Mouse (Mus musculus) lung, postnatal 0 days (tissue): ENCODE measurements around the gene Rheb.

Experiments
- CTCF ChIP-seq: IDR thresholded peaks from 2 replicates; pipeline ENCODE4 v1.5.1; 2016; ENCODE audit warnings: antibody characterized with exemption, mild to moderate bottlenecking
- EP300 ChIP-seq: IDR thresholded peaks from 2 replicates; pipeline ENCODE4 v1.6.1; 2016; ENCODE audit warnings: antibody characterized with exemption, mild to moderate bottlenecking, control low read depth

DNA sequence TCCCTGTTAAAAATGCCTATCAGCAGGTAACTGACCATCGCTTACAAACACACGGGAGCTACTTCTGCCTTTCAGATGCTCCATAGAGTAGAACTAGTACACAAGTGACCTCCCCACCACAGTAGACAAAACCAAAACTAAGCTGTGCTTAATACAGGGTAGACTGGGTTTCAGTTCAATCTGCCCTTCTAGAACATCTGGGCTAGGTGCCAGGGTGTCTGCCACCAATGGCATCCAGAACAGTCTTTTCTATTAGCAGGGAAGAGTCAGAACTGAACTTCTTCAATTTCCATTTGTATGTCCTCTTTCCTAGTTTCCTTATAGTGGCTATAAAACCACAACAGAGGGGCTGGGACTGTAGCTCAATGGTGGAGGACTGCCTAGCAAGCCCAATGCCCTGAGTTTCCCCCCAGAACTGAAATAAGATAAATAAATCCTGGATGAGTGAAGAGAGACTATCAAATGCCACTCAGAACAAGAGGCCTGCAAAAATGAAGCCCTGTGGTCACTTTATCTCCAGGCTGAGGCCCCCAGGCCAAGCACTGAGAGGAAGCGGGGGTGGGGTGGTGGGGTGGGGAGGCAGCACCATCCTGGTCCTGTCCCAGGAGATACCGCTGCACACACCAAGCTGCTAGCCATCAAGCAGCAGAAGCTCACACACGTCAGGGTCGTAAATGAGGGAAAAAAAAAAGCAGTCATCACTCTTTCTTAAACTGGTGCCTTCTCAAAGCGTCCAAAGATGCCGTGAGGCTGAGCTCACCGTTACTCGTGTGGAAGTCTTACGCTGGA, 35.6 kb upstream of the Rheb start:
- TF ChIP-seq CTCF (no peak), EP300 (no peak)
